Mouse (Mus musculus) liver, embryonic 14.5 days (tissue): Measurements from ENCODE around the gene Gm45808.

Source experiments
- CTCF ChIP-seq: IDR thresholded peaks from 2 replicates; pipeline ENCODE4 v1.5.1; 2016; ENCODE audit warnings: antibody characterized with exemption, low read depth, control low read depth
- EP300 ChIP-seq: IDR thresholded peaks from 2 replicates; pipeline ENCODE4 v1.6.1; 2016; ENCODE audit warnings: antibody characterized with exemption, low read depth

DNA sequence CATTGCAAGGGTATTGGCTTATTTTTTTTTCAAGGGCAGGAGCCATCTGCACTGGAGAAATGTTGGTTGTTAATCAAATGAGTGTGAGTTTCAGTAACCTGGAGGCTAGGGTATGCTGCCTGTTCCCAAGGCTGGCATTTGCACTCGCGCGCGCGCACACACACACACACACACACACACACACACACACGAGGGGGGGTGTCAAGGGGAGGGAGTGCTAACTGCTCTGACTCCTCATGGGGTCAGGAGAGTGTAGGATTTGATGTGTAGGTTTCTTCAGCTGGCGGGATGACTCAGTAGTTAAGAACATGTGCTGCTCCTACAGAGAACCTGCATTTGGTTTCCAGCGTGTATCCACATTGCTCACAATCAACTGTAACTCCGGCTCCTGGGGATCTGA is 4.2 kb upstream of the Gm45808 start:
- TF ChIP-seq EP300, result no peak
- no peak for TF ChIP-seq CTCF
